Mouse (Mus musculus) CD8-positive naive resting alpha-beta T cell, adult 2 months (primary cell): ENCODE data around the gene Ubtd2.
A peak's percentile ranks its signal among the peaks of the same experiment; 100 is the strongest.

Experiments
- DNase-seq, 2 experiments: peaks; one replicate each; pipeline ENCODE4 v3.0.0; 2022; ENCODE audit warnings: low read depth in 2 of 2, low spot score in 2 of 2

The Ubtd2 gene

GRCm38 (mm10) chr11:32544041-32544440 is 88.9 kb downstream of the Ubtd2 start:
- no peak for DNase-seq

GRCm38 (mm10) chr11:32544497-32544896 is 89.3 kb downstream of the Ubtd2 start:
- DNase-seq: no peak

DNA sequence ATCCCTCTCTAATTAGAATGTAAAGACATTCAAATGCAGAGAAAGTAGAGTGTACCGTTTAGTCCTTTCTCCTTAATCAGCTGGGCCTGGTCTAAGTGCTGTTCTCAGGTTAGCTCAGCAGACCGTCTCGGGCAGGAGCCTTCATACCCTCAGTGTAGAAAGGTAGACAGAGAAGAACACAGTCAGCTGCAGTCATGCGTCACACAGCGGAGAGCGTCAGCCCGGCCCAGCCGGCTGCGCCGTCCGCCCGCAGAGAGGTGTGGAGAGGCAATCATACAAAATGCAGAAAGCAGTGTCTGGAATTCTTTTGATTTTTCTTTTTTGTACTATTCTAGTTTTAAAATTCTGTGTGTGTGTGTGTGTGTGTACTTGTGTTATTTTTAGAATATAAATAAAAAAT is 90.4 kb downstream of the Ubtd2 start:
- DNase-seq: no peak

DNA sequence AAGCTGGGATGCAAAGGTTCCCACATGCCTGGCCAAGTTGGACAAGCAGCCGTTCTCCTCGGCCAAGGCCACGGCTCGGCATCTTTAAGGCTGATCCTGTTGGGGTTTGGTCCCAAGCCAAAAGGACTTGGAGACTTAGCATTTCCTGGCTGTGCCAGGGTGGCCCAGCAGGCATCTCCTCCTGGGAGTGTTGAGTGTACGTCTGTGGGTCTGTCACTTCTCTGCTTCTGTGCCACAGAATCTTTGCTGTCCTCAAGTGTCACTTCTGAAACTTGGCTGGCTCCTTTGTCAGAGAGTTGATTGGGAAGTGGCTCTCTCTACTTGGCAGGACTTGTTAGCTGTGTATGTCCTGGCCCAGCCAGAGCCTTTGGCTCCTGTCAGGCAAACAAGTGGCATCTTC is 91.3 kb downstream of the Ubtd2 start:
- DNase-seq: no peak

DNA sequence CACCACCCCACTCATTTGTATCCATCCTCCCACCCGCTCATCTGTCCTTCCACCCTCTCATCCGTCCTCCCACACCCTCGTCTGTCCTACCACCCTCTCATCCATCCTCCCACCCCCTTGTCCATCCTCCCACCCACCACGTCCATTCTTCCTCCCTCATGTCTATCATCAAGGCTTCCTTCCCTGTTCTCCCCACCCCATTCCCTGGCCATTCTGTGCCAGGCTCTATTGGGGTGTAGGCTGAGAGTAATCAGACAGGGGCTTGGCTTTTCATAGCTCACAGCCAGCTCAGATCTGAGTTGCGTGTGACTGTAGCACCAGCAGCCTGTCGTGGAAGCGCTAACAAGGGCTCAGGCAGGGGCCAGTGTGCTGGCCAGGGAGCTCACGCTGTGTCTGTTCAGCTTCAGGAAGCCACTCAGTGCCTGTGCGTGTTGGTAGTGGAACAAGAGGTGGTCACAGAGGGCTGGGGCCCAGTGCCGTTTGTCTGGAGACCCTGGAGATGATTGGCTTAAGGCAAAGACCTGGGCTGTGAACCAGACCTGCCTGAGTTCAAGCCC is 92.3 kb downstream of the Ubtd2 start:
- DNase-seq: no peak

GRCm38 (mm10) chr11:32548240-32548639 is 93.1 kb downstream of the Ubtd2 start:
- no peak for DNase-seq

- no peak for DNase-seq
Observed at GRCm38 (mm10) chr11:32549236-32549635, 94.1 kb downstream of the Ubtd2 start.

DNA sequence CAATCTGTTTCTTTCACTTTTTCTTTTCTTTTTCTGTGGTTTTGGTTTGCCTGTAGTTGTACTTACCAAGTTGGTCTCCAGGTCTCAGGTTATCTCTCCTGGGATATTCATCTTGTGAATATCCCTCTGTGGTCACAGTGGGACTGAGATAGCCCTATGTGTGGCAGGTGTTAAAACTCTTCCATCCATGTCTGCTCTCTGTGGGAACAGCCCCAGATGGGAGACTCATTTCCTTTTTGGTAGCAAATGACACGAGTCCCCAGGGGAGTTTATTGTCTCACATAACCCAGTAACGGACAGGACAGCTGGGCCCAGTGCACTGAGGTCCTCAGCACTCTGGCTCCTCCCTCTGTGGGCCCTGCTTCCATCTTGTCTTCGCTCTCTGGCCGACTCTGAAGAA is 94.9 kb downstream of the Ubtd2 start:
- no peak for DNase-seq

DNA sequence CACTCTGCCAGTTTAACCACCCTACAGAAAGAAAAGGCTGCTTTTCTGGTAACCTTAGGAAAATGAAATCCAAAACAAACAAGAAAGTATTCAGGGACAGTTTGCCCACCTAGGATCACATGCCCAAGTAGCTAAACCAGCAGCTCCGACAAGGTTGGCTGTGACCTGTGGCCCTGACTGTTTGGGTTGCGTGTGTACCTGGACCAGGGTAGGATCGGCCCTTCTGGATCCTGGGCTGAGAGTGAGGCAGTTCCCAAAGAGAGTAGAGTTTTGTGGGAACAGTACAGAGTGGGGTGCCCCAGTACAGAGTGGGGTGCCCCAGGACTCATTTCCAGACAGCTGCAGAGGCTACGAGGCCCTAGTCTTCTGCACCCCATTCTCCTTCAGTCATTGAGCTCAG is 95.9 kb downstream of the Ubtd2 start:
- DNase-seq: no peak

DNA sequence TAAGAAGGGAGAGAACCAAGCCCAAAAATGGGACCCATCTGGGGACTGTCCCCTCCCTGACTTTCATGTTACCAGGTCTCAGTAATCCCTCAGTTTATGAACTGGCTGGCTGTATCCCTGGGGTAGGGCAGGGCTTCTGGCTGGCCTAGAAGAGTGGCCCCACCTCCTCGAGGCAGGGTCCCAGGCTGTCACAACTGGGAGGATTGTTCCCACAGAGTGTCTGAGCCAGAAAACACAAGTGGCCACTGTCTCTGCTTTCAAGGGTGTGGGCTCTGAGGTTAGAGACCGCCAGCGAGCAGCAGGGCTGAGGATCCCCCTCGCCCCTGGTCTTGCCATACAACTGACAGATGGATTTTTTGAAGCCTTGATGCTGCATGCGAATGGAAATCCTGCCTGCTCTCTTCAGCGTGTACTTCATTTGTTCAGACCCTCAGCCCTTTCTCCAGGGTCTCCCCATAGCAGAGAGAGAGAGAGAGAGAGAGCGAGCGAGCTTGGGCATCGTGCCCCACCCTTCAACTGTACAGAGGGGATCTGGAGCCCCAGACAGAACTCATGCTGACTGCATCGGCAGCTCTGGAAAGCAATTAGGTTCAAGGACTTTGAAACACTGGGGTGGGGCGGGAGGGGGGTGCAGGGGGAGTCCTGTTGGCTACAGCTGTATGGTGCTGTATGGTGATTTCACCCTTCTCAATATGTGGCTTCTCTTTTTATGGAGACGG is 96.6 kb downstream of the Ubtd2 start:
- no peak for DNase-seq

- DNase-seq: no peak
Observed at GRCm38 (mm10) chr11:32552401-32553090, 97.4 kb downstream of the Ubtd2 start.

DNA sequence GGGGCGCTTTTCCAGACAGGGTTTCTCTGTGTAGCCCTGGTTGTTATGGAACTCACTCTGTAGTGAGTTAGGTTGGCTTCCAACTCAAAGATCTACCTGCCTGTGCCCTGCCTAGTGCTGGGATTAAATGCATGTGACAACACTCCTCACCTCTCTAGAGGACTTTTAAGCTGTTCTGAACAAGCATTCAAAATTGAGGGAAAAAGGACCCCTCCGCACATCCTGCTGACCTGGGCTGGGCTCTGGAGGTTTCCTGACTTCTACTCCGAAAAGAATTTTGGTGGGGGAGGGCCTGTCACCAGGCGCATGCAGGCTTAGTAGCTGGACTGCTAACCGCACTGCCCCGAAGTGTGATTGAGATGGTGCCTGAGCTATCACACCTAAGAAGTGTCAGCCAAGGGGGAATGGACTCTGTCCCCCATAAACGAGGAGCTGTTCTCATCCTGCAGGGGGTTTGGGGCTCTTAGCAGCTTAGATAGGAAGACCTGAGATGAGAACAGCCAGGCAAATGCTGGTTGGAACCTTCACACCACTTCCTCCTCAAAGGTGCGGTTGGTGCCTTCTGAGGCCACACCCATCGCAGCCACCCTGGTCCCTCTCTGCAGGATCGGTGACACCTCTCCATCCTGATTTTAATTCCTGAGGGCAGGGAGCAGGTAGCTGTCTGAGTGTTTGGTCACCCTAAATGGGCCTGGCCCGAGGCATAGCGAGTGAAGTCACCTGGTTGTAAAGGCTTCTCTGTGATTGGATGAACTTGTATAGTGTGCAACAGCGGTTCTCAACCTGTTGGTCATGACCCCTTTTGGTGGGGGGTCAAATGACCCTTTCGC is 98.4 kb downstream of the Ubtd2 start:
- peak; percentile 50 to 63 for DNase-seq

GRCm38 (mm10) chr11:32554141-32555091 is 99.2 kb downstream of the Ubtd2 start:
- no peak for DNase-seq

DNA sequence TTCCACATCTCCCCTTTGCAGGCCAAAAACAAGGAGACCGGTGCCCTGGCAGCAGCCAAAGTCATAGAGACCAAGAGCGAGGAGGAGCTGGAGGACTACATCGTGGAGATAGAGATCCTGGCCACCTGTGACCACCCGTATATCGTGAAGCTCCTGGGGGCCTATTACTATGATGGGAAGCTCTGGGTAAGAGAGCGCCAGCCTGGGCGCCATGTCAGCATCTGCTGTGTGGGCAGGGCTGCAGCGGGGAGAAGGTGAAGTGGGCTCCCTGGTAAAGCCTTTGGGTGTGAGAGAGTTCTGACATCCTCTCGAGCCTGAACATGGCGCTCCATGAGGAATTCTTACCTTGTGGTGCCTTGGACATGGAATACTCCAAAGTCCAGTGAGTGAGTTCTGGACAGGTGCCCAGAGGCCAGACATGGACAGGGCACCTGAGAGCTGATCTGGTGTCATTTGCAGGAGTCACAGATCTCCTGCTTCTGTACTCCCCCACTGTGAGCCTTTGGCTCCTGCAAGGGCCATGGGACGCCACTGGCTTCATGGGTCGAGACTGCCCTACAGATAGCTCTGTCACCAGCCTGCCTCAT is 100.0 kb downstream of the Ubtd2 start:
- DNase-seq: no peak

DNA sequence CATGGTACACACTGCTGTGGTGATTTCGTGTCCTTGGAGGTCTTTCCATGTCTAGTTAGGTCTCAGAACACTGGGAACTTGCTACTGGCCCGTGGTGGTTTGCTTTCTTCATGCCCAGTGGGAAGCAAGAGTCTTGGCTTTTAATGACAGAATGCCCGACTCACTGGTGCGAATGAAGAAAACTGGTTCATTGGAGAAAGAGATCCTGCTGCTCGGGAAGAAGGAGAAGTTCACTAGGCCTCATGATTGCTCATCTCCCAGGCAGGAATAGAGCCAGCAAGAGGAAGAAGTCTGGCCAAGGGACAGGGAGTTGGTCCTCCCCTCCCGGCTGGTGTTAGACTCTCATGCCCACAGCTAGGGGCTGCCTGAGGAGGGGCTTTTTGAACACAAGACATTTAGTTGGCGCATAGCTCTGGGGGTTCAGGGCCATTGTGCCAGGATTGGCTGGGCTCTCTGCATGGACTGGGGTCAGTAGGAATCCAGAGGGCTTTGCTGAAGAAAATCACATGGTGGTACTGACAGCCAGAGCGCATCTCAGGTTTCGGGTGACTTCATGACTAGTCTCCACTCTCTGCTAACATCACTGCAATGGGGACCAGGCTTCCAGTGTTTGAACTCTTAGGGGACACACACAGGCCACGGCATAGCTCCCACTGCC is 101.3 kb downstream of the Ubtd2 start:
- DNase-seq: no peak

DNA sequence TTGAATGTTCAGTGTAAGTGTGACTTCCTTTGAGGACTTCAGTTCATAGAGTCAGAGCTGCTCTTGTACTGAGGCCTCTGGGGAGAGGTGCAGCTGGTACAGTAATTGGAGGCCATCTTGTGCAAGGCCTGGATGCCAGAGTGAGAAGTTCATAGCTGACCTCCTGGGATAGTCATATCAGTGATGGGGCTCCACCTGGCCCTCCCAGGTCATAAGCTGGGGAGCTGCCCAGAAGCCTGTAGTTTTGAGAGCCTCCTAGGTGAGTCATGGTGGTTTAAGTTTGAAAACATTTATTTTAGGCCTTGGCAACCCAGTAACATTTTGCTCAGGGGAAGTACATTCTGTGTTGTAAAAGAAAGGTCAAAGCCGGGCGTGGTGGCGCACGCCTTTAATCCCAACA is 102.9 kb downstream of the Ubtd2 start:
- no peak for DNase-seq

DNA sequence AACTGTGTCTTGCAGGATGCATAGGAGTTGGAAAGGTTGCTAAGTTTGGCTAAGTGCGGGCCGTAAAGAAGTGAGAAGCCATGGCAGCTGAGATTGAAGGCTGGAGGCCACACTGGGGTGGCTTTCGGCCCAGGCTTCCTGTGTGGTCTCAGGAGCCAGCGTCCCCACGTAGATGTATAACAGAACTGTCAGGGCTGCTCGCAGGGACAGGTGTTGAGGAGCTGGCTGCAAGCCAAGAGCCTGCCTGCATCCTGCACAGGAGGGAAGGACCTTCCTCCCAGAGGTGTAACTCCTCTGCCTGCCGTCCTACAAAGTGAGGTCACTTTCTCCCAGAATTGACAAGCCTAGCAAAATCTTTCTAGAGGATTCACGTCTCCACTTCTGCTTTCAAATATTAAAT is 103.5 kb downstream of the Ubtd2 start:
- no peak for DNase-seq

GRCm38 (mm10) chr11:32560015-32560770 is 105.0 kb downstream of the Ubtd2 start:
- no peak for DNase-seq
